Mouse (Mus musculus) cerebellum, postnatal 25 days (tissue): ENCODE data around the gene Gtf2ird1.
"Not testable (repeated sequence)": the region's sequence is repeated elsewhere in the genome, so short reads cannot be mapped to it uniquely, and the experiment has no call there.

Experiments used
- DNase-seq, 2 experiments: peaks; one replicate each; pipeline ENCODE4 v3.0.0; 2021; ENCODE audit warnings: mixed read lengths in 2 of 2

Gene Gtf2ird1

GRCm38 (mm10) chr5:134341721-134342120, 114.8 kb downstream of the Gtf2ird1 start:
- DNase-seq = no peak

GRCm38 (mm10) chr5:134341321-134341720, 115.2 kb downstream of the Gtf2ird1 start:
- DNase-seq = peak in 1 of 2 experiments; percentile 30

GRCm38 (mm10) chr5:134340101-134340522, 116.4 kb downstream of the Gtf2ird1 start:
- DNase-seq = no peak

- not testable (repeated sequence) for DNase-seq
These were observed 119.5 kb downstream of the Gtf2ird1 start for GRCm38 (mm10) chr5:134337012-134337411.

- DNase-seq = no peak
These were observed 123.8 kb downstream of the Gtf2ird1 start for GRCm38 (mm10) chr5:134332743-134333142.

GRCm38 (mm10) chr5:134330082-134330481, 126.4 kb downstream of the Gtf2ird1 start:
- no peak for DNase-seq

- DNase-seq = no peak
These were observed 127.2 kb downstream of the Gtf2ird1 start for GRCm38 (mm10) chr5:134329311-134329710.

- no peak for DNase-seq
These were observed 128.0 kb downstream of the Gtf2ird1 start for GRCm38 (mm10) chr5:134328482-134329001.

GRCm38 (mm10) chr5:134325856-134326566, 130.5 kb downstream of the Gtf2ird1 start:
- DNase-seq = no peak

GRCm38 (mm10) chr5:134323869-134324268, 132.6 kb downstream of the Gtf2ird1 start:
- no peak for DNase-seq

GRCm38 (mm10) chr5:134323311-134323710, 133.2 kb downstream of the Gtf2ird1 start:
- DNase-seq = no peak

- DNase-seq = no peak
These were observed 134.2 kb downstream of the Gtf2ird1 start for GRCm38 (mm10) chr5:134322355-134322754.

GRCm38 (mm10) chr5:134321699-134322098, 134.8 kb downstream of the Gtf2ird1 start:
- no peak for DNase-seq

- no peak for DNase-seq
These were observed 137.6 kb downstream of the Gtf2ird1 start for GRCm38 (mm10) chr5:134318903-134319302.

- DNase-seq = no peak
These were observed 139.8 kb downstream of the Gtf2ird1 start for GRCm38 (mm10) chr5:134316721-134317120.

- DNase-seq = peak; percentile 44 to 68
These were observed 140.7 kb downstream of the Gtf2ird1 start for GRCm38 (mm10) chr5:134315623-134316350.

- DNase-seq = peak; percentile 95 to 96
These were observed 141.6 kb downstream of the Gtf2ird1 start, which contains the start of gene Gtf2i for GRCm38 (mm10) chr5:134314688-134315622. TSS of gene Gtf2i (minus strand) at chr5:134314760.

GRCm38 (mm10) chr5:134314068-134314674, 142.3 kb downstream of the Gtf2ird1 start:
- DNase-seq = peak in 1 of 2 experiments; percentile 79

- peak; percentile 97 to 99 for DNase-seq
These were observed 143.0 kb downstream of the Gtf2ird1 start for GRCm38 (mm10) chr5:134313451-134314067.

- DNase-seq = peak in 1 of 2 experiments; percentile 36
These were observed 143.6 kb downstream of the Gtf2ird1 start for GRCm38 (mm10) chr5:134312691-134313450.
